Mouse (Mus musculus): ENCODE measurements around the gene Sf3b1. TPM values are rescaled to one million over a fixed set of nuclear protein-coding genes. Genes with fewer than 3 reads are reported as not detected.
A peak's percentile ranks its signal among the peaks of the same experiment; 100 is the strongest.
"Not testable (repeated sequence)": the region's sequence is repeated elsewhere in the genome, so short reads cannot be mapped to it uniquely, and the experiment has no call there.

The Sf3b1 gene
- polyA plus RNA-seq (2016; fragmentation: Nextera tagmentation; extraction: Ambion mirVana): 337 and 360 TPM in 2 replicates

GRCm38 (mm10) chr1:55027253-55027801 is at the start of gene Sf3b1:
Sf3b1 (minus strand) TSS chr1:55027481.
- 1% methylated on average over 46 of the region's 46 CpGs for WGBS
- Histone ChIP-seq H3K9ac (replicated peaks) (peak within 1 kb of the TSS; percentile 98), H3K27me3 (no peaks in the 10 kb centered on the region), H3K36me3 (no peaks in the 10 kb centered on the region), H3K4me3 (replicated peaks) (peak within 1 kb of the TSS; percentile 94), H3K4me1 (replicated peaks) (peaks cover 5% of the 10 kb centered on the region; the same call in 1 of the 2 replicates), H3K9me3 (no peaks in the 10 kb centered on the region), H3K4me2 (peak within 1 kb of the TSS; percentile 67), H3K27ac (peak within 1 kb of the TSS; percentile 94)
- ATAC-seq (ENCODE audit: insufficient number of reproducible peaks, insufficient read depth, low FRiP score, low TSS enrichment, low read depth): peak; percentile 97

GRCm38 (mm10) chr1:55076395-55076743 is 49.1 kb upstream of the Sf3b1 start:
- no peak for ATAC-seq (ENCODE audit: insufficient number of reproducible peaks, insufficient read depth, low FRiP score, low TSS enrichment, low read depth)
- Histone ChIP-seq H3K27ac (no peak overlapping the region), H3K36me3 (peaks cover 52% of the 10 kb centered on the region), H3K9ac (replicated peaks) (no peak overlapping the region), H3K4me1 (replicated peaks) (no peaks in the 10 kb centered on the region), H3K4me3 (replicated peaks) (no peak overlapping the region), H3K27me3 (no peaks in the 10 kb centered on the region), H3K4me2 (no peak overlapping the region), H3K9me3 (no peaks in the 10 kb centered on the region)

- Histone ChIP-seq H3K4me2 (no peak overlapping the region), H3K9me3 (no peaks in the 10 kb centered on the region), H3K4me1 (replicated peaks) (no peaks in the 10 kb centered on the region), H3K9ac (replicated peaks) (no peak overlapping the region), H3K36me3 (peaks cover 50% of the 10 kb centered on the region), H3K27ac (no peak overlapping the region), H3K27me3 (no peaks in the 10 kb centered on the region), H3K4me3 (replicated peaks) (no peak overlapping the region)
- WGBS: 72% methylated on average over 5 of the region's 5 CpGs
- no peak for ATAC-seq (ENCODE audit: insufficient number of reproducible peaks, insufficient read depth, low FRiP score, low TSS enrichment, low read depth)
These were observed 48.5 kb upstream of the Sf3b1 start for GRCm38 (mm10) chr1:55075652-55076394.

- Histone ChIP-seq H3K4me1 (replicated peaks) (no peaks in the 10 kb centered on the region), H3K9ac (replicated peaks) (no peak overlapping the region), H3K36me3 (peaks cover 39% of the 10 kb centered on the region), H3K27me3 (no peaks in the 10 kb centered on the region), H3K4me3 (replicated peaks) (no peak overlapping the region), H3K9me3 (no peaks in the 10 kb centered on the region), H3K4me2 (no peak overlapping the region), H3K27ac (no peak overlapping the region)
- WGBS: 44% methylated on average over 2 of the region's 2 CpGs
- no peak for ATAC-seq (ENCODE audit: insufficient number of reproducible peaks, insufficient read depth, low FRiP score, low TSS enrichment, low read depth)
These were observed 47.5 kb upstream of the Sf3b1 start for GRCm38 (mm10) chr1:55074757-55075156.

GRCm38 (mm10) chr1:55072328-55072727 is 45.0 kb upstream of the Sf3b1 start:
- not testable (repeated sequence) for H3K4me2 ChIP-seq; H3K4me3 ChIP-seq (replicated peaks); H3K4me1 ChIP-seq (replicated peaks); H3K27ac ChIP-seq; ATAC-seq (ENCODE audit: insufficient number of reproducible peaks, insufficient read depth, low FRiP score, low TSS enrichment, low read depth); H3K9me3 ChIP-seq; H3K9ac ChIP-seq (replicated peaks); H3K27me3 ChIP-seq
- H3K36me3 ChIP-seq: peaks cover 32% of the 10 kb centered on the region

- no peaks in the 10 kb centered on the region for H3K4me1 ChIP-seq (replicated peaks)
- H3K27me3 ChIP-seq: no peaks in the 10 kb centered on the region
- H3K9ac ChIP-seq (replicated peaks): no peak overlapping the region
- no peak overlapping the region for H3K4me3 ChIP-seq (replicated peaks)
- 93% methylated on average over 4 of the region's 4 CpGs for WGBS
- peaks cover 34% of the 10 kb centered on the region for H3K36me3 ChIP-seq
- H3K27ac ChIP-seq: no peak overlapping the region
- no peaks in the 10 kb centered on the region for H3K9me3 ChIP-seq
- no peak for ATAC-seq (ENCODE audit: insufficient number of reproducible peaks, insufficient read depth, low FRiP score, low TSS enrichment, low read depth)
- no peak overlapping the region for H3K4me2 ChIP-seq
These were observed 34.5 kb upstream of the Sf3b1 start for GRCm38 (mm10) chr1:55061772-55062171.

- Histone ChIP-seq H3K4me1 (replicated peaks) (no peaks in the 10 kb centered on the region), H3K27me3 (no peaks in the 10 kb centered on the region), H3K27ac (no peak overlapping the region), H3K36me3 (peaks cover 33% of the 10 kb centered on the region), H3K9ac (replicated peaks) (no peak overlapping the region), H3K4me3 (replicated peaks) (no peak overlapping the region), H3K9me3 (no peaks in the 10 kb centered on the region), H3K4me2 (no peak overlapping the region)
- WGBS: 93% methylated on average over 5 of the region's 5 CpGs
- no peak for ATAC-seq (ENCODE audit: insufficient number of reproducible peaks, insufficient read depth, low FRiP score, low TSS enrichment, low read depth)
These were observed 33.8 kb upstream of the Sf3b1 start for GRCm38 (mm10) chr1:55061099-55061498.

GRCm38 (mm10) chr1:55058383-55058782 is 31.1 kb upstream of the Sf3b1 start:
- not testable (repeated sequence) for H3K9ac ChIP-seq (replicated peaks); H3K4me3 ChIP-seq (replicated peaks); H3K4me1 ChIP-seq (replicated peaks); H3K27me3 ChIP-seq; ATAC-seq (ENCODE audit: insufficient number of reproducible peaks, insufficient read depth, low FRiP score, low TSS enrichment, low read depth); H3K4me2 ChIP-seq; H3K27ac ChIP-seq; H3K9me3 ChIP-seq
- WGBS: 87% methylated on average over 2 of the region's 3 CpGs
- peaks cover 16% of the 10 kb centered on the region; the same call in 1 of the 2 replicates for H3K36me3 ChIP-seq

- ATAC-seq (ENCODE audit: insufficient number of reproducible peaks, insufficient read depth, low FRiP score, low TSS enrichment, low read depth): no peak
- no peaks in the 10 kb centered on the region for H3K9me3 ChIP-seq
- peaks cover 10% of the 10 kb centered on the region; the same call in 1 of the 2 replicates for H3K36me3 ChIP-seq
- no peak overlapping the region for H3K4me2 ChIP-seq
- H3K4me1 ChIP-seq (replicated peaks): peaks cover 9% of the 10 kb centered on the region
- H3K27me3 ChIP-seq: no peaks in the 10 kb centered on the region
- H3K9ac ChIP-seq (replicated peaks): no peak overlapping the region
- H3K27ac ChIP-seq: no peak overlapping the region
- 81% methylated on average over 5 of the region's 5 CpGs for WGBS
- no peak overlapping the region for H3K4me3 ChIP-seq (replicated peaks)
These were observed 28.2 kb upstream of the Sf3b1 start for GRCm38 (mm10) chr1:55055322-55056115.

- WGBS: 76% methylated on average over 4 of the region's 4 CpGs
- no peak for ATAC-seq (ENCODE audit: insufficient number of reproducible peaks, insufficient read depth, low FRiP score, low TSS enrichment, low read depth)
- Histone ChIP-seq H3K4me3 (replicated peaks) (peak overlapping the region; percentile 87), H3K9me3 (no peaks in the 10 kb centered on the region), H3K4me1 (replicated peaks) (peaks cover 9% of the 10 kb centered on the region), H3K36me3 (peaks cover 10% of the 10 kb centered on the region; the same call in 1 of the 2 replicates), H3K9ac (replicated peaks) (peak overlapping the region; percentile 85; the same call in 1 of the 2 replicates), H3K27ac (no peak overlapping the region), H3K27me3 (no peaks in the 10 kb centered on the region), H3K4me2 (peak overlapping the region; percentile 71)
These were observed 26.3 kb upstream of the Sf3b1 start for GRCm38 (mm10) chr1:55053596-55053995.

- Histone ChIP-seq H3K9ac (replicated peaks) (peak overlapping the region; percentile 85), H3K9me3 (no peaks in the 10 kb centered on the region), H3K27me3 (no peaks in the 10 kb centered on the region), H3K4me1 (replicated peaks) (peaks cover 9% of the 10 kb centered on the region), H3K4me3 (replicated peaks) (peak overlapping the region; percentile 87), H3K27ac (peak overlapping the region; percentile 72), H3K36me3 (peaks cover 10% of the 10 kb centered on the region; the same call in 1 of the 2 replicates), H3K4me2 (peak overlapping the region; percentile 71)
- ATAC-seq (ENCODE audit: insufficient number of reproducible peaks, insufficient read depth, low FRiP score, low TSS enrichment, low read depth): peak; percentile 71
- WGBS: 0% methylated on average over 42 of the region's 42 CpGs
These were observed 25.7 kb upstream of the Sf3b1 start for GRCm38 (mm10) chr1:55053005-55053404.
